Mouse (Mus musculus) heart, postnatal 36 days (tissue): ENCODE results near the gene Meox2. TPM values are rescaled to one million over a fixed set of nuclear protein-coding genes. Genes with fewer than 3 reads are reported as not detected.

Source experiments
- total RNA-seq, 2 experiments: library from RNA; stranded (reverse); gene quantifications; 2 replicates each; pipeline ENCODE4 v1.2.3; 2021

Gene Meox2
- total RNA-seq, 2 experiments from 2014 or later = 16.0 to 16.2 TPM

Other genes starting within 250 kb of the Meox2 start
- 1 to 10 TPM; 1.7 to 2.2 TPM for gene Agmo, start 133.1 kb downstream of the Meox2 start, total RNA-seq